Mouse (Mus musculus) liver, embryonic 16.5 days (tissue): ENCODE measurements around the gene Rgs17. TPM values are rescaled to one million over a fixed set of nuclear protein-coding genes. Genes with fewer than 3 reads are reported as not detected.

Experiments
- ATAC-seq: fragments of 200-750 bp; cut with Nextera tagmentation; 2 replicates; pipeline ENCODE4 v1.8.0; 2017; ENCODE audit warnings: low read depth, mild to moderate bottlenecking, moderate number of reproducible peaks, moderate library complexity
- H3K27ac ChIP-seq: fragments of 300-500 bp; sonication (generic); 2 replicates; pipeline ENCODE4 v1.5.1; 2014; ENCODE audit warnings: mild to moderate bottlenecking, low read length
- H3K27me3 ChIP-seq: fragments of 300-500 bp; sonication (generic); 2 replicates; pipeline ENCODE4 v1.6.1; 2014; ENCODE audit warnings: low read depth, low read length, mixed read lengths; ENCODE audit not compliant: control insufficient read depth, insufficient read depth
- H3K36me3 ChIP-seq: fragments of 300-500 bp; sonication (generic); 2 replicates; pipeline ENCODE4 v1.6.1; 2014; ENCODE audit warnings: mild to moderate bottlenecking; ENCODE audit not compliant: control insufficient read depth, insufficient read depth
- H3K4me1 ChIP-seq: fragments of 300-500 bp; sonication (generic); 2 replicates; pipeline ENCODE4 v1.6.1; 2014; ENCODE audit warnings: low read depth, low read length, mixed read lengths; ENCODE audit not compliant: control insufficient read depth
- H3K4me2 ChIP-seq: fragments of 300-500 bp; sonication (generic); 2 replicates; pipeline ENCODE4 v1.6.1; 2014; ENCODE audit warnings: low read depth, low read length, mixed read lengths
- H3K4me3 ChIP-seq: fragments of 300-500 bp; sonication (generic); 2 replicates; pipeline ENCODE4 v1.5.1; 2014; ENCODE audit warnings: low read depth, mild to moderate bottlenecking, low read length
- H3K9ac ChIP-seq: fragments of 300-500 bp; sonication (generic); 2 replicates; pipeline ENCODE4 v1.6.1; 2014; ENCODE audit warnings: low read depth, low read length
- H3K9me3 ChIP-seq: fragments of 300-500 bp; sonication (generic); replicated peaks from 2 replicates; pipeline ENCODE4 v1.6.1; 2016; ENCODE audit warnings: low read length; ENCODE audit not compliant: control insufficient read depth
- WGBS: fragments of 180-500 bp; shearing (Covaris S2); extraction: QIAGEN DNeasy Blood & Tissue Kit; methylation state at CpG from one replicate; pipeline ENCODE4 v1.1.7; 2014; ENCODE audit not compliant: insufficient replicate concordance; 5-methylcytosine and 5-hydroxymethylcytosine counted together
- polyA plus RNA-seq: library from polyadenylated mRNA; unstranded; fragments of >200 nt; fragmentation: Nextera tagmentation; extraction: Ambion mirVana; gene quantifications from 2 replicates; pipeline ENCODE4 v1.2.1, GENCODE M21; 2015

Rgs17 gene
- polyA plus RNA-seq, 1 experiment from 2014 or later, result 0.04 TPM

- no peak for ATAC-seq
- no peaks in the 10 kb centered on the region for H3K9me3 ChIP-seq
- no peak overlapping the region for H3K27ac ChIP-seq
- 63% methylated on average over 8 of the region's 8 CpGs for WGBS
- no peaks in the 10 kb centered on the region for H3K27me3 ChIP-seq
- H3K4me1 ChIP-seq, result no peaks in the 10 kb centered on the region
- no peak overlapping the region for H3K9ac ChIP-seq
- H3K4me2 ChIP-seq, result no peak overlapping the region
- no peaks in the 10 kb centered on the region for H3K36me3 ChIP-seq
- H3K4me3 ChIP-seq, result no peak overlapping the region
These were observed 68.8 kb downstream of the Rgs17 start for GRCm38 (mm10) chr10:5853290-5853868.

GRCm38 (mm10) chr10:5846939-5847338 is 75.3 kb downstream of the Rgs17 start:
- no peak for ATAC-seq
- no peak overlapping the region for H3K4me2 ChIP-seq
- no peaks in the 10 kb centered on the region for H3K36me3 ChIP-seq
- no peaks in the 10 kb centered on the region for H3K27me3 ChIP-seq
- H3K4me1 ChIP-seq, result no peaks in the 10 kb centered on the region
- 22% methylated on average over 2 of the region's 2 CpGs for WGBS
- no peak overlapping the region for H3K9ac ChIP-seq
- no peak overlapping the region for H3K27ac ChIP-seq
- no peak overlapping the region for H3K4me3 ChIP-seq
- H3K9me3 ChIP-seq, result no peaks in the 10 kb centered on the region

- no peak for ATAC-seq
- no peaks in the 10 kb centered on the region for H3K36me3 ChIP-seq
These were observed 80.8 kb downstream of the Rgs17 start for GRCm38 (mm10) chr10:5841369-5841768.

DNA sequence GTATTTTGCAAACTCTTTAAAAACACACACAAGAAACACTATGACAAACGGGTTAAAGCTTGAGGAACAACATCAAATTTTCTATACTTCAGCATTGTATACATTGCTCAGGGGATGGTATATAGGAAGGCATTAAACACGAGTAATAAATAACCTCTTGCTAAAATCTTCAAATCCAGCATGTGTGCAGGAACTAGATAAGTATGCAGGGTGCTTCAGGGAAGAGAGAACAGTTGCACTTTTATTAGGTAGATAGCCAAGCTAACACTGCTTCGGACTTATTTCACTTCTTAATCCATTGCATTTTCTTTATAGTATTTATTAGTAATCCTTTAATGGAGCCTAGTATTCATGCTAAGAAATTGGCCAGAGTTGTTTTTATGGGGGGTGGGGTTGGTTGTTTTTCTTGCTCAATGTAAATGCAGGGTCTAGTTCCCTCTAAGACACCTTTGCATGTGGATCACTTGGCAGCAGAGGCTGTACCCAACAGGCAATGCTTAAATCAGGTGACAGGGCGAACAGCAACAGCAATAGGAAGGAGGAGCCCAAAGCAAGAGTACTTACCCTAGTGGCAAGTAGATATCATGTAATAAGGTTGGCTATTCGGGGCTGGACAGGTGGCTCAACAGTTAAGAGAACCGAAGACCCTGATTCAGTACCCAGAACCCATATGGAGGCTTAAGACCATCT is 95.7 kb downstream of the Rgs17 start:
- H3K4me3 ChIP-seq, result no peak overlapping the region
- no peak for ATAC-seq
- 35% methylated on average over 6 of the region's 6 CpGs for WGBS
- no peak overlapping the region for H3K9ac ChIP-seq
- no peak overlapping the region for H3K27ac ChIP-seq
- H3K9me3 ChIP-seq, result no peaks in the 10 kb centered on the region
- no peaks in the 10 kb centered on the region for H3K27me3 ChIP-seq
- H3K36me3 ChIP-seq, result no peaks in the 10 kb centered on the region; the same call in 1 of the 2 replicates
- no peak overlapping the region for H3K4me2 ChIP-seq
- H3K4me1 ChIP-seq, result peaks cover 18% of the 10 kb centered on the region

More at GRCm38 (mm10) chr10:5841369-5841768, 80.8 kb downstream of the Rgs17 start:
- Histone ChIP-seq H3K4me3 (no peak overlapping the region), H3K4me2 (no peak overlapping the region), H3K9ac (no peak overlapping the region), H3K4me1 (no peaks in the 10 kb centered on the region), H3K27me3 (no peaks in the 10 kb centered on the region), H3K9me3 (no peaks in the 10 kb centered on the region), H3K27ac (no peak overlapping the region)
- 47% methylated on average over 4 of the region's 4 CpGs for WGBS

GRCm38 (mm10) chr10:5824779-5825178 is 97.4 kb downstream of the Rgs17 start:
- no peaks in the 10 kb centered on the region for H3K27me3 ChIP-seq
- 0% methylated on average over 3 of the region's 3 CpGs for WGBS
- peak overlapping the region; percentile 47 for H3K9ac ChIP-seq
- H3K4me2 ChIP-seq, result peak overlapping the region; percentile 78
- no peak for ATAC-seq
- no peaks in the 10 kb centered on the region for H3K9me3 ChIP-seq
- H3K4me1 ChIP-seq, result peaks cover 22% of the 10 kb centered on the region
- peak overlapping the region; percentile 97 for H3K4me3 ChIP-seq
- H3K36me3 ChIP-seq, result peaks cover 4% of the 10 kb centered on the region
- peak overlapping the region; percentile 94 for H3K27ac ChIP-seq

DNA sequence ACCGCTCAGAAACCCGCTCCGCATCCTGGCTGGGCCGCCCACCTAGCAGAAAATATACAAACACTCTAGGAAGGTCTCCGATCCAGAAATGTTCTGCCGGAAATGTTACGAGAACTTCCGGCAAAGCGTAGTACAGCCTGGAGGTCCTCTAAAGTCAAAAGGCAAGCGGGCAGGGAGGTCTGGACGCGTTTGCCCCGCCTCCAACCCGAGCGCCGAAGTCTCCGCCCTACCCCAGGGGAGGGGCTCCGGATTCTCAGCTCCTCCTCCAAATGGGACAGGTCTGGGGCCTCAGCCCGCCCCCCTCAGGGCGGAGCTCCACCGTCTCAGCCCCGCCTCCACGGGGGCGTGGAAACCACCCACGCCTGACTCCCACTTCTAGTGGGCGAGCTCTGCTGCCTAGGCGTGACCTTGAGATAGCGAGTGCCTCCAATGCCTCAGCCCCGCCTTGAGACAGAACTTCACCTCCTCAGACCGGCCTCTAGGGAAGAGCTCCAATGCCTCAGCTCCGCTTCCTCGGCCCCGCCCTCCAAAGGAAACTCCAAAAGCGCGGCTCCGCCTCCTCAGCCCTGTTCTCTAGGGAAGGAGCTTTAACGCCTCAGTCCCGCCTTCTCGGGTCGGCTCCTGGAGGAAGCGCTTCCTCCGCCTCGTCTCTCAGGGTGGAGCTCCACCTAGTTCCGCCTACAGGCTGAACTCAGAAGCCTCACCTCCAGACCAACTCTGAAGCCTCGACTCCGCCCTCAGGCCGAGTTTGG is 98.3 kb downstream of the Rgs17 start, which contains the start of gene Mtrf1l:
Mtrf1l (minus strand) TSS at position 171 of the 752 bp plus-strand sequence.
- ATAC-seq, result peak; percentile 91
- Histone ChIP-seq H3K27me3 (no peaks in the 10 kb centered on the region), H3K27ac (peak within 1 kb of the TSS; percentile 94), H3K9ac (peak within 1 kb of the TSS; percentile 97), H3K4me2 (peak within 1 kb of the TSS; percentile 78), H3K4me1 (peaks cover 22% of the 10 kb centered on the region), H3K9me3 (no peaks in the 10 kb centered on the region), H3K36me3 (peaks cover 12% of the 10 kb centered on the region), H3K4me3 (peak within 1 kb of the TSS; percentile 97)
- WGBS, result under 1% methylated on average over 47 of the region's 47 CpGs

DNA sequence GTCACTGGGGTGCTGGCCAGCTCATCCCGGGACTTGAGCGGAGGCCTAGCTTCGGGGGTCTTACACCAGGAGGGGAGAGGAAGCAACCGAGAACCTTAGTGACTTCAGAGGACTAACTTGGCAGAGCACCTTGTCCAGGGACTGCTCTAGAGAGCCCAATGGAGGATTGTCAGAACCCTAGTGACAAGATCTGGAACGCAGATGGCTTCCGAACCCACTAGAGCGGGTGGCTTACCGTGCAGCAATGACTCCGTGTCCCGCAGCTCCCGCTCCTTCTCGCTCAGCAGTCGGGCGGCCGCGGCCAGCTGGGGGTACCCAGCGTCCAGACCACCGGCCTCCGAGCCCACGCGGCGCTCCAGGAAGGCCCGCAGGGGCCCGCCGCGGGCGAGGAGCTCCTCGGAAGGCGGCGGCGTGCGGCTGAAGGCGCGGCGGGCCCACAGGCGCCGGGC is 98.9 kb downstream of the Rgs17 start:
- Histone ChIP-seq H3K27ac (peak overlapping the region; percentile 91), H3K9me3 (no peaks in the 10 kb centered on the region), H3K9ac (peak overlapping the region; percentile 97), H3K4me2 (peak overlapping the region; percentile 65), H3K4me3 (peak overlapping the region; percentile 97), H3K27me3 (no peaks in the 10 kb centered on the region), H3K36me3 (peaks cover 18% of the 10 kb centered on the region), H3K4me1 (peaks cover 22% of the 10 kb centered on the region)
- WGBS, result under 1% methylated on average over 37 of the region's 37 CpGs
- peak; percentile 1 for ATAC-seq

- peaks cover 17% of the 10 kb centered on the region for H3K4me1 ChIP-seq
- H3K27ac ChIP-seq, result no peak overlapping the region
- 82% methylated on average over 3 of the region's 3 CpGs for WGBS
- peaks cover 54% of the 10 kb centered on the region for H3K36me3 ChIP-seq
- no peaks in the 10 kb centered on the region for H3K9me3 ChIP-seq
- no peak for ATAC-seq
- H3K9ac ChIP-seq, result no peak overlapping the region
- no peak overlapping the region for H3K4me2 ChIP-seq
- H3K27me3 ChIP-seq, result no peaks in the 10 kb centered on the region
- no peak overlapping the region for H3K4me3 ChIP-seq
These were observed 103.4 kb downstream of the Rgs17 start for GRCm38 (mm10) chr10:5818772-5819171.
